Mouse (Mus musculus): ENCODE data around the gene Nabp1. TPM values are rescaled to one million over a fixed set of nuclear protein-coding genes. Genes with fewer than 3 reads are reported as not detected.

Nabp1 gene
- polyA plus RNA-seq, 2 experiments = 4.4 to 4.8 TPM

DNA sequence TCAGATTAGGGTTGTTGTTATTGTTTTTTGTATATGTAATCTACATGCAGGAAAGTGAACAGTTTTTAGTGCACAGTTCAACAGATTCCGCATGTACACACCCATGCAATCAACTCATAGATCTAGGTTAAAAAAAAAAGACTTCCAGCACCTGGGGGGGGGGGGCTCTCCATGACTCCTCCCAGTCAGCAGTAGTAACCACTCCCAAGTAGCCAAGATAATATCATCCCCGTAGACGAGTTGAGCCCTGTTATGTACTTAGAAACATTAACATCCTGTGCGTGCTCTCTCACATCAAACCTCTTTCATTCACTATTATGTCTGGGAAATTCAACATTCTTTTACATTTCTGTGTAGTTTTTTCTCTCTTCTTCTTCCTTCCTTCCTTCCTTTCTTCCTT is 28.0 kb upstream of the Nabp1 start:
- Histone ChIP-seq H3K9me3 (ENCODE audit: control insufficient read depth, low read length) (no peaks in the 10 kb centered on the region), H3K9ac (replicated peaks) (no peak overlapping the region), H3K27me3 (ENCODE audit: control insufficient read depth, insufficient read depth, low read length) (no peaks in the 10 kb centered on the region), H3K36me3 (replicated peaks; ENCODE audit: control insufficient read depth, insufficient read depth, low read depth) (no peaks in the 10 kb centered on the region), H3K27ac (no peak overlapping the region), H3K4me1 (replicated peaks; ENCODE audit: control insufficient read depth in 2 of 2, insufficient read depth in 2 of 2, low read length in 1 of 2) (peaks cover 0 to 19% of the 10 kb centered on the region in 2 experiments; a peak in 2 of 4 replicates), H3K4me2 (ENCODE audit: low read depth) (no peak overlapping the region), H3K4me3 (ENCODE audit: insufficient read depth in 1 of 2, low read depth in 2 of 2, low read length in 2 of 2) (no peak overlapping the region)
- ATAC-seq (ENCODE audit: insufficient read depth) = no peak
- WGBS (ENCODE audit: insufficient replicate concordance) = 46% methylated on average over 4 of the region's 4 CpGs
- DNase-seq (ENCODE audit: low read depth in 3 of 3, low spot score in 3 of 3) = no peak
- no peak for TF ChIP-seq EP300 (IDR thresholded peaks at IDR 0.05; ENCODE audit: low read depth)
- TF ChIP-seq CTCF (IDR thresholded peaks at IDR 0.05; ENCODE audit: low read depth) = no peak

DNA sequence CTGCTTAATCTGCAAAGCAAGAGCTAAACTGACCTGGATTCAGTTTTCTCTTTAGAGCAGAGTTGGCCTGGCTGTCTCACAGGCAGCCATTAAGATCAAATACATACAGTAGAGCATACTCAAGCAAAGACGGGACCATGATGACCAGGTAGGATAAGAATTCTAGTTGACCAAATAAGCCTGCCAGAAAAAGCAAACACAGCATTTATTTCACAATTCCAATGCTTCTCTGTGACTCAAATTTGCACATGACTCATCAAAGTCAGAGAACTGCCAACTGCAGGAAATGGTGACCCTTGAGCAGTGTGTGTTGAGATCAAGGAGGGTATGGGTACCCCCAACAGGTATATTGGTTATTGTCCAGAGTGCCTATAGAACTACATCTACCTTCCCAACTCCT is 27.4 kb upstream of the Nabp1 start:
- H3K4me3 ChIP-seq (ENCODE audit: insufficient read depth in 1 of 2, low read depth in 2 of 2, low read length in 2 of 2) = no peak overlapping the region
- H3K9ac ChIP-seq (replicated peaks) = no peak overlapping the region
- peaks cover 0 to 21% of the 10 kb centered on the region in 2 experiments; a peak in 2 of 4 replicates for H3K4me1 ChIP-seq (replicated peaks; ENCODE audit: control insufficient read depth in 2 of 2, insufficient read depth in 2 of 2, low read length in 1 of 2)
- H3K27ac ChIP-seq = no peak overlapping the region
- H3K27me3 ChIP-seq (ENCODE audit: control insufficient read depth, insufficient read depth, low read length) = no peaks in the 10 kb centered on the region
- DNase-seq (ENCODE audit: low read depth in 3 of 3, low spot score in 3 of 3) (no peak), ATAC-seq (ENCODE audit: insufficient read depth) (no peak)
- TF ChIP-seq EP300 (IDR thresholded peaks at IDR 0.05; ENCODE audit: low read depth) (no peak), CTCF (IDR thresholded peaks at IDR 0.05; ENCODE audit: low read depth) (no peak)
- 52% methylated on average over 1 of the region's 1 CpGs for WGBS (ENCODE audit: insufficient replicate concordance)
- H3K4me2 ChIP-seq (ENCODE audit: low read depth) = no peak overlapping the region
- no peaks in the 10 kb centered on the region for H3K9me3 ChIP-seq (ENCODE audit: control insufficient read depth, low read length)
- H3K36me3 ChIP-seq (replicated peaks; ENCODE audit: control insufficient read depth, insufficient read depth, low read depth) = no peaks in the 10 kb centered on the region

DNA sequence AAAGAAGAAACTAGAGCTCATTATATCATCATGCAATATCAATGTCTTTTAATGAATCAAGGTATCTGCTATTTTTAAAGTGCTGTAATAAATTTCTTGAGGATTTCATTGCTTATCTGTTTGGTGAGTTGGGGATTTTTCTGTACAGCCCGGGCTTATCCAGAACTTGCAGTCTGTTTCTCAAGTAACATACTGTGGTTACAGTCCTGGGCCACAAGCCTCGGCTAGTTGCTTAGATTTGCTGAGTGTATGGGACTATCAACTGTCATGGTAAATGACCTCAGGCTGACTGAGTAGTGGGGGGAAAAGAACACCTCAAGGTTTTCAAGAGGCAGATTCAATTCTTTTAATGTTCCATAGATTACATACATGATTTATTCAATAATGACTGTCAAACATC is 24.8 kb upstream of the Nabp1 start:
- no peak overlapping the region for H3K9ac ChIP-seq (replicated peaks)
- H3K36me3 ChIP-seq (replicated peaks; ENCODE audit: control insufficient read depth, insufficient read depth, low read depth) = no peaks in the 10 kb centered on the region
- no peaks in the 10 kb centered on the region for H3K27me3 ChIP-seq (ENCODE audit: control insufficient read depth, insufficient read depth, low read length)
- no peak for TF ChIP-seq EP300 (IDR thresholded peaks at IDR 0.05; ENCODE audit: low read depth)
- no peak for TF ChIP-seq CTCF (IDR thresholded peaks at IDR 0.05; ENCODE audit: low read depth)
- peaks cover 0 to 8% of the 10 kb centered on the region in 2 experiments; a peak in 1 of 4 replicates for H3K4me1 ChIP-seq (replicated peaks; ENCODE audit: control insufficient read depth in 2 of 2, insufficient read depth in 2 of 2, low read length in 1 of 2)
- H3K4me3 ChIP-seq (ENCODE audit: insufficient read depth in 1 of 2, low read depth in 2 of 2, low read length in 2 of 2) = no peak overlapping the region
- no peak overlapping the region for H3K27ac ChIP-seq
- no peak overlapping the region for H3K4me2 ChIP-seq (ENCODE audit: low read depth)
- DNase-seq (ENCODE audit: low read depth in 3 of 3, low spot score in 3 of 3) (no peak), ATAC-seq (ENCODE audit: insufficient read depth) (no peak)
- 19% methylated on average over 2 of the region's 2 CpGs for WGBS (ENCODE audit: insufficient replicate concordance)
- H3K9me3 ChIP-seq (ENCODE audit: control insufficient read depth, low read length) = no peaks in the 10 kb centered on the region

DNA sequence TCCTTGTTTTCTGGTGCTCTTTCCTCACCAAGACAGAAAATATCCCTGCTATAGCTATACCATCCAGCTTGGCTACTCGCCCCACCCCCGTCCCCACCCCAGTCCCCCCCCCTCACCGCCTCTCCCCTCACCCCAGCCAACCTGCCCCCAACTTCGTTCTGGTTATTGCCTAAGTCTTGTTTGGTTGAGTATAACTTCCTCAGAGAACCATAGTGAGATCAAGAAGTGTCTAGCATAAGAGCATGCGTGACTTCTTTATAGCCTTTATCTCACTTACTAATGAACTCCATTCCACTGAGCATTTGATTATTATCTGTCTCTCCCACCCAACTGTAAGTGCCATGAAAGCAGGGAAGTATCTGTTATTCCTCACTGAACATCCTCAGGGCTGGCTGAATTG is 24.1 kb upstream of the Nabp1 start:
- Histone ChIP-seq H3K4me3 (ENCODE audit: insufficient read depth in 1 of 2, low read depth in 2 of 2, low read length in 2 of 2) (no peak overlapping the region), H3K4me2 (ENCODE audit: low read depth) (no peak overlapping the region), H3K9ac (replicated peaks) (no peak overlapping the region), H3K36me3 (replicated peaks; ENCODE audit: control insufficient read depth, insufficient read depth, low read depth) (no peaks in the 10 kb centered on the region), H3K27ac (no peak overlapping the region), H3K9me3 (ENCODE audit: control insufficient read depth, low read length) (no peaks in the 10 kb centered on the region), H3K4me1 (replicated peaks; ENCODE audit: control insufficient read depth in 2 of 2, insufficient read depth in 2 of 2, low read length in 1 of 2) (peaks cover 0 to 8% of the 10 kb centered on the region in 2 experiments; a peak in 1 of 4 replicates), H3K27me3 (ENCODE audit: control insufficient read depth, insufficient read depth, low read length) (no peaks in the 10 kb centered on the region)
- no peak for DNase-seq (ENCODE audit: low read depth in 3 of 3, low spot score in 3 of 3)
- TF ChIP-seq EP300 (IDR thresholded peaks at IDR 0.05; ENCODE audit: low read depth) (no peak), CTCF (IDR thresholded peaks at IDR 0.05; ENCODE audit: low read depth) (no peak)
- ATAC-seq (ENCODE audit: insufficient read depth) = no peak
- 66% methylated on average over 5 of the region's 5 CpGs for WGBS (ENCODE audit: insufficient replicate concordance)

DNA sequence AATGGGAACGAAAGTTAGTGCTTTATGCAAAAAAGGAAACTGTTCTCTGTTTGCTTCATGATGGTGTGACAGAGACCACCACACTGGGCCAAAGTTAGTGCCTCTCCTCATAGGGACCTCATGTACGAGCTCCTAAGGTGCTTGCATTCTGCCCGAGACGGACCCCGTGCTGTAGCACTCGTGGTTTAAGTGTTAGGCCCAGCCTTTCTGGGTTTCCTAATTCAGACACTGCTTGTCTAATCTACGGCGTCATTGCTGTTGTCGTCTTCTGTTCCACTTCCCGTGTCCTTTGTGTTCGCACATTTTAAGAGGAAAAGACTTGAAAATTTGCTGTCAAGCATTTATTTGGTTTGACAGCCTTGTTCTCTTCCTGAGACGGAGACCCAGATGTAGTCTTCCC is 23.0 kb upstream of the Nabp1 start:
- Histone ChIP-seq H3K27me3 (ENCODE audit: control insufficient read depth, insufficient read depth, low read length) (no peaks in the 10 kb centered on the region), H3K4me1 (replicated peaks; ENCODE audit: control insufficient read depth in 2 of 2, insufficient read depth in 2 of 2, low read length in 1 of 2) (peaks cover 0 to 6% of the 10 kb centered on the region in 2 experiments; a peak in 1 of 4 replicates), H3K9ac (replicated peaks) (no peak overlapping the region), H3K27ac (no peak overlapping the region), H3K4me3 (ENCODE audit: insufficient read depth in 1 of 2, low read depth in 2 of 2, low read length in 2 of 2) (no peak overlapping the region), H3K36me3 (replicated peaks; ENCODE audit: control insufficient read depth, insufficient read depth, low read depth) (no peaks in the 10 kb centered on the region), H3K4me2 (ENCODE audit: low read depth) (no peak overlapping the region), H3K9me3 (ENCODE audit: control insufficient read depth, low read length) (no peaks in the 10 kb centered on the region)
- DNase-seq (ENCODE audit: low read depth in 3 of 3, low spot score in 3 of 3) (no peak), ATAC-seq (ENCODE audit: insufficient read depth) (no peak)
- WGBS (ENCODE audit: insufficient replicate concordance) = 37% methylated on average over 12 of the region's 12 CpGs
- TF ChIP-seq EP300 (IDR thresholded peaks at IDR 0.05; ENCODE audit: low read depth) (no peak), CTCF (IDR thresholded peaks at IDR 0.05; ENCODE audit: low read depth) (no peak)

Data from liver, embryonic 14.5 days (tissue).